Mouse (Mus musculus): ENCODE data around the gene Spaca9. TPM values are rescaled to one million over a fixed set of nuclear protein-coding genes. Genes with fewer than 3 reads are reported as not detected.

The Spaca9 gene
- polyA plus RNA-seq (2015; fragmentation: Nextera tagmentation; extraction: Ambion mirVana) = 2.7 and 3.0 TPM in 2 replicates

DNA sequence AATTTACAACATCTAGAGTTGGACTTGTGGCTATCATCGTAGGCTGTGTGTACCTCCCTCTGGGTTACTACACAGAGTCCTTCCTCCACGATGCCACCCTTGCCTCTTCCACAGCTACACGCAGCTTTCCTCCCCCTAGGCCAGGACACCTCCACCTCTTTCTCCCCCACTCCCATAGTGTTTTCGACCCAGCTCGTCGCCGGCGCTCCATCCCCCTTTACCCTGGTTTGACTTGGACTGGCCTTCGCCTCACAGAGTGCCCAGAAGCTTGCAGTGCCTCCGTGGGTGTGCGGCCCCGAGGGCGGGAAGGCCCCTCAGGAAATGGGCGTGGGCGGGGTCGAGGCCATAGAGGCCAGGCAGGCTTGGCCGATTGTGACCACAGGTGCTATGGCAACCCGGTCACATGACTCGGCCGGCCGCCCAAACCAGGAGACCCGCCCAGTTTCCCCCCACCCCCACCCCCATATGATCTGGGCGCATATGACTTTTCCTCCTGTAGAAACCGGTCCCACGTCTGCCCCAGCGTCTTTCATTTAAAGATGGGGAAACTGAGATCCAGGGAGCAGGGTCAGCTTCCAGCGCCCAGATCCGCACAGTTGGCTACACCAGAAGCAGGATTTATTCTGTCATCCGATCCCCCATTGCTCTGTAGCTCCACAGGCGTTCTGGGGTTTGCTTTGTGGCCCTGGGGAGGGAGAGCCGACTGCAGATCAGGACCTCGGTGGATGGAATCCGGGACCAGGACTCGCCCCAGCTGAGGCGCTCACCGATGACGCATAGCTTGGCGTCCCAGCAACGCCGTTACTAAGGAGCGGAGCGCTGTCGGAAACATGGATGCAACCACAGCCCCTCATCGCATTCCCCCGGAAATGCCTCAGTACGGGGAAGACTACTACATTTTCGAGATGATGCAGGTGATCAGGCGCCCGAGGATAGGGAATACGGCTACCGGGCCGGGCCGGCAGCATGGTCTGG lies at the start of gene Spaca9, which contains the start of gene Ak8:
TSS of gene Spaca9 (minus strand) at position 367 of the 975 bp plus-strand sequence.
TSS of gene Ak8 (plus strand) at position 804 of the 975 bp plus-strand sequence.
- Histone ChIP-seq H3K4me3 (replicated peaks) (peak within 1 kb of the TSS; percentile 61), H3K4me1 (peaks cover 28% of the 10 kb centered on the region), H3K27me3 (0 out of 2 replicates have a peak, but pooled peaks cover 3% of the 10 kb centered on the region), H3K9ac (peak within 1 kb of the TSS; percentile 68), H3K9me3 (replicated peaks) (no peaks in the 10 kb centered on the region), H3K4me2 (peak within 1 kb of the TSS; percentile 64), H3K27ac (peak within 1 kb of the TSS; percentile 82), H3K36me3 (no peaks in the 10 kb centered on the region)
- under 1% methylated on average over 53 of the region's 53 CpGs for WGBS
- peak; percentile 86 for ATAC-seq (replicated peaks; ENCODE audit: low FRiP score)

DNA sequence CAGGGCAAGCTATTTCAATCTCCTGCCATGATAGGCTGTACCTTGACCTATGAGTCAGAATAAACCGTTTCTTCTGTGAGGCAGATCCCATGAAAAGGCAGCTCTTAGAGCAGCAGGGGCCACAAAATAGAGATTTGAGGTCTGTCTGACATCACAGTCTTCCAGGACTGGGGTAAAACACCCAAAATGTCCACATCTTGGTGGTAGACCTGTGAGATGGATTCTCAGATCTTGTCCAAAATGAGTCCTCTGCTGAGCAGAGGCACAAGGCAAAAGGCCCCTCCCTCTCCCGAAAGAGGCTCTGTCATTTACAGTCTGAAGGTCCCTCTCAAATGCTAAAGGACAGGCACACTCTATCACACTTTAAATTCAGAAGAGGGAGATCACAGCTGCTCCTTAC lies 48.2 kb upstream of the Spaca9 start:
- Histone ChIP-seq H3K9ac (no peak overlapping the region), H3K4me1 (peaks cover 25% of the 10 kb centered on the region), H3K4me3 (replicated peaks) (no peak overlapping the region), H3K4me2 (no peak overlapping the region), H3K9me3 (replicated peaks) (no peaks in the 10 kb centered on the region), H3K27ac (no peak overlapping the region), H3K27me3 (peaks cover 44% of the 10 kb centered on the region), H3K36me3 (no peaks in the 10 kb centered on the region)
- 82% methylated on average over 2 of the region's 2 CpGs for WGBS
- ATAC-seq (replicated peaks; ENCODE audit: low FRiP score) = no peak

DNA sequence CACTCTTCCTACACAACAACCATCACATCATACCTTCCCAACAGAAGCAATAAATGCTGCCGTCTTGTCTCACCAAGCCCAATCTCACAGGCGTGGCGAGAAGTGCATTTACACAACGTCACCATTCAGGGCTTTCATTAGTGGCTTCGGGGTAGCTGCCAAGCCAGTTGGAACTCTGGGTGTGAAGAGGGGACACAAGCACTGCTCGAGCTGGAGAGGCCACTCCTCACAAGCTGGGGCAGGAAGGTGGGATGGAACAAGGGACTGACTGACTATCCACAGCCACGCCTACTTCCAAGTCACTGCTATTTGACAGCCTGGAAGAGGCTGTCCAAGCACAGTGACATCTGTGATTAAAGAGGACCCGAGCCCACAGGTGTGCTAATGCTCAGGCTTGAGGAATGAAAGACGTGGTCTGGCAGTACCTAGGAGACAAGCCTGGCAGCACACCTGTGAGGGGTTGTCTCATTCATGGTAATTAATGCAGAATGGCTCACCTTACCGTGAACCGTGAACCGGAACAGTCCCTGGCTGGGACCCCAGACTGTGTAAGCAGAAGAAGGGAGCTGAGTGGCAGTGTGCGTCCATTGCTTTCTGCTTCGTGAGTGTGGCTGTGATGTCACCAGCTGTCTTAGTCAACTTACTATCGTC lies 47.3 kb upstream of the Spaca9 start:
- Histone ChIP-seq H3K4me2 (no peak overlapping the region), H3K27me3 (peaks cover 35% of the 10 kb centered on the region), H3K4me1 (peaks cover 18% of the 10 kb centered on the region), H3K36me3 (no peaks in the 10 kb centered on the region), H3K27ac (no peak overlapping the region), H3K9ac (no peak overlapping the region), H3K9me3 (replicated peaks) (no peaks in the 10 kb centered on the region), H3K4me3 (replicated peaks) (no peak overlapping the region)
- no peak for ATAC-seq (replicated peaks; ENCODE audit: low FRiP score)
- WGBS = 51% methylated on average over 15 of the region's 15 CpGs

DNA sequence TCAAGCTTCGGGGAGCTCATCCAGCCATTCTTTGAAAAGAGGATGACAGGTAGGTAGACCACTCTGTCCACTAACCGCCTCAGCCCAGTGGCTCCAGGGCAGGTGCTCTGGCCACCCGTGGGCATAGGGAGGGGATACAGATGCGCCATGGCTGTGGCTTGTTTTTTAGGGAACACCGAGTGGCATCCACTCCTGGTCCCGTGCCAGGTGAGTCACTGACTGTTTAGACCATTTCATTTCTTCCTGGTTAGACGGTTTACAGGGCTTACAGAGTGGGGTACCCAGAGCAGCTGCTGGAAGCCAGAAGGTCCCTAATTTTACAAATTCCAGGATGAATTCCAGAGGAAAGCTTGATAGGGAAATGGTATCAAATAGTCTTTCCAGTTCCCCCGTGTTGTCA lies 43.2 kb upstream of the Spaca9 start:
- Histone ChIP-seq H3K4me3 (replicated peaks) (no peak overlapping the region), H3K9ac (no peak overlapping the region), H3K27ac (no peak overlapping the region), H3K4me2 (no peak overlapping the region), H3K27me3 (peaks cover 16% of the 10 kb centered on the region; the same call in 1 of the 2 replicates), H3K9me3 (replicated peaks) (no peaks in the 10 kb centered on the region), H3K4me1 (0 out of 2 replicates have a peak, but pooled peaks cover 3% of the 10 kb centered on the region), H3K36me3 (no peaks in the 10 kb centered on the region)
- no peak for ATAC-seq (replicated peaks; ENCODE audit: low FRiP score)
- 76% methylated on average over 8 of the region's 8 CpGs for WGBS

DNA sequence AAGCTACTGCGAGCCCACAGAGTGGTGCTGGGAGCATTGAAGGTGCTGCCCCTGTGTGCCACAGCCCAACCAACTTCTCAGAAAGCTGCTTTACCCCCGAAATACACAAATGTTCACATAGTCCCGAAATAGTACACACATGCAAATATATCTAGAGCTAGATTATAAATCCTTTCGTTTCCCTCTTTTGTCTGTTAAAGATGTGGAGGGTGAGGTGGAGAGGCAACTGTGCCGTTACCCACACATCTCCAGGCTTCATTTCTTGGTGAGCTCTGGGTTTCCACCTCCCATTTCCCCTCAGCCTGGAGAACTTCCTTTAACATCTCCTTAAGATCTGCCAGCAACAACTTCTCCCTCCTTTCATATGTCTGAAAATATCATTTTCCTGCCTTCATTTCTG lies 40.6 kb upstream of the Spaca9 start:
- no peak for ATAC-seq (replicated peaks; ENCODE audit: low FRiP score)
- no peak overlapping the region for H3K4me2 ChIP-seq
- H3K9me3 ChIP-seq (replicated peaks) = no peaks in the 10 kb centered on the region
- H3K27ac ChIP-seq = no peak overlapping the region
- no peak overlapping the region for H3K9ac ChIP-seq
- H3K4me1 ChIP-seq = no peaks in the 10 kb centered on the region
- 85% methylated on average over 5 of the region's 5 CpGs for WGBS
- peaks cover 16% of the 10 kb centered on the region; the same call in 1 of the 2 replicates for H3K27me3 ChIP-seq
- H3K4me3 ChIP-seq (replicated peaks) = no peak overlapping the region
- no peaks in the 10 kb centered on the region for H3K36me3 ChIP-seq

DNA sequence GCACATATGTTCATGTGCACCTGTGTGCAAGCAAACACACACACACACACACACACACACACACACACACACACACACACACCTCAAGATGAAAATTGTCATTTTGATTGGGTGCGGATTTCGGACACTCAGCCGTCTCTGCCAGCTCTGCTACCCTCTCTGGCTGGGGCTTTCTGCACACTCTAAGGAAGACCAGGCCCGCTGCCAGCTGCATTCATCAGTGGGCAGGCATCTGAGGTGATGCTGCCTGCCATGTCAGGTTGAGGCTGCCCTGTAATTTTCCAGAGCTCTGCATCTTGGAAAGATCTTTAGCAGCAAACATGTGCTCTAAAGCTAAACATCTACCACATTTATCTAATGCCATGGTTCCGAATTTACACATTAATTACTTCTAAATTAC lies 37.6 kb upstream of the Spaca9 start:
- Histone ChIP-seq H3K4me1 (no peaks in the 10 kb centered on the region), H3K9me3 (replicated peaks) (no peaks in the 10 kb centered on the region), H3K27me3 (0 out of 2 replicates have a peak, but pooled peaks cover 12% of the 10 kb centered on the region), H3K4me2 (no peak overlapping the region), H3K4me3 (replicated peaks) (no peak overlapping the region), H3K36me3 (no peaks in the 10 kb centered on the region), H3K9ac (no peak overlapping the region), H3K27ac (no peak overlapping the region)
- ATAC-seq (replicated peaks; ENCODE audit: low FRiP score) = no peak
- WGBS = 92% methylated on average over 5 of the region's 5 CpGs

DNA sequence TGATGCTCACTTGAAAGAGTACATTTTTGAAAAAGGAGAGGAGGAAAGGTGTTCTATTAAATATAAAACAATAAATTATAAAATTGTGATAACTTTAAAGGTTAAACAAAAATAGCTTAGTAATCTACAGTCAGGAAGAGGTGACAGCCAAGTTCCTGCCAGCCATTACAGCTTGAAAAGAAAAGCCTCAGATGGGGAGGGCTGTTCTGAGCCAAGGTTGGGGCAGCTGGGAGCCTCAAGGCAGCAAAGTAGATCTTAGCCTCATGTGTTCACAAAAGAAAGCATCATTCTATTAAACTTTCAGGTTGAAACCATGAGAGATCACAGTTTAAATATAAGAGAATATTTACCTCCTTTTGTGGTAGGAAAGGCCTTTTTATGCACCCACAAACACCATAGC lies 31.1 kb upstream of the Spaca9 start:
- Histone ChIP-seq H3K4me3 (replicated peaks) (no peak overlapping the region), H3K36me3 (no peaks in the 10 kb centered on the region), H3K27me3 (peaks cover 12% of the 10 kb centered on the region; the same call in 1 of the 2 replicates), H3K9ac (no peak overlapping the region), H3K4me1 (peaks cover 8% of the 10 kb centered on the region; the same call in 1 of the 2 replicates), H3K27ac (no peak overlapping the region), H3K9me3 (replicated peaks) (no peaks in the 10 kb centered on the region), H3K4me2 (no peak overlapping the region)
- ATAC-seq (replicated peaks; ENCODE audit: low FRiP score) = no peak

DNA sequence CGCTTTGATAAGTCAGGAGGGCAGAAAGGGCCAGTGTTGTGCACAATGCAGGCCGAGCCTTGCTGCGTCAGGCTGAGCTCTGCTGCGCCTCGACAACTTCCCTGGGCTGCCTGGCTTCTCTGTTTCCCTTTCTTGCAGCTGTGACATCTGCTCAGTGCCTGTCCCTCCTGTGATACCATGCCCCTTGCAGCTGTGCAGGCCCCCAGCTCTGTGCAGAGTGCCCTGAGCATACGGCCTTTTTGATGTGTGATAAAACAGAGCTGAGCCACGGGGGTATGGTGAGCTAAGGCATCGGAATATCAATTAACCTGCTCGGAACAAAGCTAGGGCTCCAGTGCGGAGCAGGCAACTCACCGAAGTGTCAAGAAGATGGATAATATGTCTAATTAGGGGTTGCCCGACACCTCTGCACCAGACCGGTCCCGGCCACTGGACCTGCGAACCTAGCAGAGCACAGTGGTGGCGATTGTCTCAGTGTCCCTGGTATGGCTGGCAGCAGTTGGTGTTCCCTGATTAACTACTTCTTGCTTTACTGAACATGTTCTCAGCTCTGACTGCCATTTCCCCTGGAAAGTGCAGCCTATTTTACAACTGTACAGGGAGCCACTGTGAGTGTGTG lies 28.4 kb upstream of the Spaca9 start:
- H3K4me2 ChIP-seq = no peak overlapping the region
- peaks cover 9% of the 10 kb centered on the region; the same call in 1 of the 2 replicates for H3K27me3 ChIP-seq
- no peak overlapping the region for H3K27ac ChIP-seq
- H3K4me1 ChIP-seq = peaks cover 11% of the 10 kb centered on the region; the same call in 1 of the 2 replicates
- no peak overlapping the region for H3K4me3 ChIP-seq (replicated peaks)
- no peak for ATAC-seq (replicated peaks; ENCODE audit: low FRiP score)
- H3K36me3 ChIP-seq = no peaks in the 10 kb centered on the region
- WGBS = 23% methylated on average over 16 of the region's 16 CpGs
- H3K9me3 ChIP-seq (replicated peaks) = no peaks in the 10 kb centered on the region
- no peak overlapping the region for H3K9ac ChIP-seq

DNA sequence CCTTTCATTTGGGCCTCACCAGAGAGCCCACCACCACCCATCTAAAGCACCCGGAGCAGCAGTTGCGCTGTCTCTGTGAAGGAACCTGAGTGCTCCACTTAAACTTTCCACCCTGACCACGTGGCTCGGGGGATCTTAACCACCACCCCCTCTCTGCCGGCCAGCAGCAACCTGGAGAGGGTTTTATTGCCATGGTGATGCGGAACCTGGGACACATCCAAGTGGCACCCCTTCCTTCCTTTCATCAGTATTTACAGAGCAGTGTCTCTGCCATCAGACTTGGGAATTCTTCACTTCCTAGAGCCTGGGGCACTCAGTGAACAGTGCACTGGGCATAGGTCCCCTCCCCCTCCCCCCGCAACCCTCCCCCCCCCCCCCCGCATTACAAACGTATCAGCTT lies 24.4 kb upstream of the Spaca9 start:
- 49% methylated on average over 9 of the region's 9 CpGs for WGBS
- H3K36me3 ChIP-seq = no peaks in the 10 kb centered on the region
- H3K4me2 ChIP-seq = no peak overlapping the region
- ATAC-seq (replicated peaks; ENCODE audit: low FRiP score) = no peak
- no peak overlapping the region for H3K4me3 ChIP-seq (replicated peaks)
- H3K27me3 ChIP-seq = peaks cover 12% of the 10 kb centered on the region; the same call in 1 of the 2 replicates
- no peak overlapping the region for H3K9ac ChIP-seq
- no peaks in the 10 kb centered on the region for H3K9me3 ChIP-seq (replicated peaks)
- H3K27ac ChIP-seq = no peak overlapping the region
- H3K4me1 ChIP-seq = peaks cover 11% of the 10 kb centered on the region; the same call in 1 of the 2 replicates

DNA sequence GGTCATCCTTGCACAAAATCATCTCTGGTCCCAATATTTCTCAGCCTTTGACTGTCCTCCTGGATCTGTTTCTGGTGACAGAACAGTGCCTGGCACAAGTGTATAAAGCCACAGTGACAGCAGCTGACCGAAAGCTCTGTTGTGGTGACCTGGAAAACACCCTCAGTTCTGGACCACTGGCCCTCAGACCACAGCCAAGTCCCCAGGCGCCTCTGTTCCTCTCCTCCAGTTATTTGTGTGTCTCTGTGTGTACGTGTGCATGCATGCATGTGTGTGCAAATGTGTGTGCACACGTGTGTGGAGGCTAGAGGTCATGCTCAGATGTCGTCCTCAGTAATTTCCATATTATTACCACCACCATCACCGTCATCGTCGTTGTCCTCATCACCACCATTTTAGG lies 22.9 kb upstream of the Spaca9 start:
- ATAC-seq (replicated peaks; ENCODE audit: low FRiP score) = no peak
- Histone ChIP-seq H3K9me3 (replicated peaks) (no peaks in the 10 kb centered on the region), H3K4me2 (no peak overlapping the region), H3K36me3 (no peaks in the 10 kb centered on the region), H3K27ac (no peak overlapping the region), H3K4me1 (peaks cover 4% of the 10 kb centered on the region; the same call in 1 of the 2 replicates), H3K27me3 (peaks cover 6% of the 10 kb centered on the region; the same call in 1 of the 2 replicates), H3K9ac (no peak overlapping the region), H3K4me3 (replicated peaks) (no peak overlapping the region)
- 88% methylated on average over 8 of the region's 8 CpGs for WGBS

DNA sequence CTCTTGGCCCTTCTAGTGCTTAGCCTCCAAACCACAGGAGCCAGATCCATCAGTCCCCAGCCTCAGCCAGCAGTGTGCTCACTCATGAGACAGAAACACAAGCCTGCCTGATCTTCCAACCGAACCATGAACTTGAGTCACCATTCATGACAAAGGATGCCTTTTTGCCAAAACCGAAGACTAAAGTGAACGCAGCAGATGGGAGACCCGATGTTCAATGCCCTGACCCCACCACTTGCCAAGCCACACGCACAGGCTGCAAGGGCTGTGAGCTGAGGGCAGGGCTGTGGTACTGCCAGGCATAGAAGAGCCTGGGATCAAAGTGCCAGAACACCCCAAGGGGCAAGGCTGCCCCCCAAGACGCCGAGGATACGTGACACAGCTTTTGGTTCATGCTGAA lies 13.5 kb upstream of the Spaca9 start:
- H3K4me2 ChIP-seq = no peak overlapping the region
- no peak overlapping the region for H3K9ac ChIP-seq
- H3K27ac ChIP-seq = no peak overlapping the region
- ATAC-seq (replicated peaks; ENCODE audit: low FRiP score) = no peak
- H3K36me3 ChIP-seq = no peaks in the 10 kb centered on the region
- no peak overlapping the region for H3K4me3 ChIP-seq (replicated peaks)
- H3K27me3 ChIP-seq = no peaks in the 10 kb centered on the region
- 84% methylated on average over 8 of the region's 8 CpGs for WGBS
- H3K4me1 ChIP-seq = peaks cover 16% of the 10 kb centered on the region
- H3K9me3 ChIP-seq (replicated peaks) = no peaks in the 10 kb centered on the region

All from kidney, embryonic 15.5 days (tissue).